Mouse (Mus musculus): ENCODE results near the gene Bmp2k.

Gene Bmp2k

DNA sequence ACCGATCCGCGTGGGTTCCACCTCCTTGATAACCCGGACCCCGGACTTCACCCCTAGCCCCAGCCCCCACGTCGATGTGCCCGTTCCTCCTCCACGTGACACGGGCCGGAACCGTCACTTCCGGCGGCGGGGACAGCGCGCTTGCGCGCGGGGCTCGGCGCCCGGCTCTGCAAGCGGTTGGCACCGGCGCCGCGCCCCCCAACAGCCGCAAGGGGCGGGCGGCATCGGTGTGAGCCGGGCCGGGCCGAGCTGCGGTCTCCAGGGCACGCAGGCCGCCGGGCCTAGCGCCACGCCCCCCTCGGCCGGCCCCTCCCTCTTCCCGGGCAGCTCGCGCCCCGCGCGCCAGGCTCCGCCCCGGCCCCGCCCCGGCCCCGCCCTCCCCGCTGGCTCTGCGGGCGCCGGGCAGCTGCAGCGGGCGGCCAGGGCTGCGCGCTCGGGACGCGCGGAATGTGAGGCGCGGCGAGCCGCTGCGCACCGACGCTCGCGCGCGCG is at the start of gene Bmp2k:
Gene Bmp2k, plus strand, starts transcription at position 380 of the 492 bp plus-strand sequence.
- peak; percentile 36; the same call in 1 of the 2 replicates for TF ChIP-seq GATA4 (IDR thresholded peaks at IDR 0.05; ENCODE audit: insufficient replicate concordance, low read length)

DNA sequence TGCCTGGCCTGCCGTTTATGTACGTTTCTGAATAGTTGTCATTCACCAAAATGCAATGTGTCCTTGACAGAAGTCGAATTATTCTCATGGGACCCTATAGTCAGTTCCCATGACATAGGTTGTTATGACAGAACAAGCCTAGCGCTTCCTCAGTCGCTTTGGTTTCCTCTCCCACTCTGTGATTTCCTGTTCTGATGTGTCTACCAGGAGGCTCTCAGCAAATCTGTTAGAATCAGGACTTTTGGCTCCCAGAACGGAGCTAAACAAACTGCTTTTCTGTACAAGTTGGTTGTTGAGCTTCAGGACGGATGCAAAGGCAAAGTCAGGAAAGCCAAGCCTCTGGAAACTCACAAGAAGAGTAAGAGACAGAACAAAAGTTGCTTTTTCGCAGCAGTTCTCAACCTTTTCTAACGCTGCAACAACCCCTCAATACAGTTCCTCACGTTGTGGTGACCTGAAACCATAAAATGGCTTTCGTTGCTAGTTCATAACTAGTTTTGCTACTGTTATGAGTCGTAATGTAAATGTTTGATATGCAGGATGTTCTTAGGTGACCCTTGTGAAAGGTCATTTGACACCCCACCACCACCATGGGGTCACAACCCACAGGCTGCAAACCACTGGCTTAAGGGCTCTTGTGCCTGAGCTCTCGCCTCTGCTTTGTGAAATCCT is 48.5 kb upstream of the Bmp2k start:
- TF ChIP-seq GATA4 (IDR thresholded peaks at IDR 0.05; ENCODE audit: insufficient replicate concordance, low read length) = no peak

DNA sequence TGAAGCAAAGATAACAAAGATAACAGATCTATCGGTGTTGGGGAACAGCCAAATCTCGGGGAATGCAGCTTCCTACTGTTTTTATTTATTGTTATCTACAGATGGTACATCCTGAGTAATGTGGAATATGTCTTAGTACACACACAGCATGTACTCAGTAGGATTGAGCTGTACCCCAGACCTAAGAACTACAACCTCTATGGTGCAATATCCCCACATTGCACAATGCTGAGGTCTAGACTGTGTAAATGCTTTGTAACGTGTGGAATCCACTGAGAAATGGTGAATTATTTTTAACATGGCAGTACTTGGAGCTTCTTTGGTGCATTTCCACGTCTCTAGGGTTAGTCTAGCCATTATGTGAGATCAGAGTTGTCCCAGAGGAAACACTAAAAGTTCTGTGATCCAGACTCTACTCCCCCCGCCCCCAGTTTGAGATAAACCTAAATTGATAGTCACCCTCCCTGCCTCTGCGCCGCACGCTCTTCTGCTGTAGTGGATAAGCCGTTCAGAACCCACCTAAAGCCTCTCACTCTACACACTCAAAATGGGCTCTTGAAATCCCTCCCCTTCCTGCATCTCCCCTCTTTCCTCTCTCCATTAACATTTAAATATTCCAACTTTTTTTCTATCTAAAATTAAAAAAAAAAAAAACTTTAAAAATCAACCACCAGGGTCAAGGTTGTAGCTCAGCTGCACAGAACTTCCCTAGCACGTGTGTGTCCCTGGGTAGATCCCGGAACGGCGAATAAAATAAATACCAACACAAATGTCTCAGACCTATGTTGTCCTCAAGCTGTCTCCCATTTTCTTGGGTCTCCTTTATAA is 47.4 kb upstream of the Bmp2k start:
- TF ChIP-seq GATA4 (IDR thresholded peaks at IDR 0.05; ENCODE audit: insufficient replicate concordance, low read length) = no peak

DNA sequence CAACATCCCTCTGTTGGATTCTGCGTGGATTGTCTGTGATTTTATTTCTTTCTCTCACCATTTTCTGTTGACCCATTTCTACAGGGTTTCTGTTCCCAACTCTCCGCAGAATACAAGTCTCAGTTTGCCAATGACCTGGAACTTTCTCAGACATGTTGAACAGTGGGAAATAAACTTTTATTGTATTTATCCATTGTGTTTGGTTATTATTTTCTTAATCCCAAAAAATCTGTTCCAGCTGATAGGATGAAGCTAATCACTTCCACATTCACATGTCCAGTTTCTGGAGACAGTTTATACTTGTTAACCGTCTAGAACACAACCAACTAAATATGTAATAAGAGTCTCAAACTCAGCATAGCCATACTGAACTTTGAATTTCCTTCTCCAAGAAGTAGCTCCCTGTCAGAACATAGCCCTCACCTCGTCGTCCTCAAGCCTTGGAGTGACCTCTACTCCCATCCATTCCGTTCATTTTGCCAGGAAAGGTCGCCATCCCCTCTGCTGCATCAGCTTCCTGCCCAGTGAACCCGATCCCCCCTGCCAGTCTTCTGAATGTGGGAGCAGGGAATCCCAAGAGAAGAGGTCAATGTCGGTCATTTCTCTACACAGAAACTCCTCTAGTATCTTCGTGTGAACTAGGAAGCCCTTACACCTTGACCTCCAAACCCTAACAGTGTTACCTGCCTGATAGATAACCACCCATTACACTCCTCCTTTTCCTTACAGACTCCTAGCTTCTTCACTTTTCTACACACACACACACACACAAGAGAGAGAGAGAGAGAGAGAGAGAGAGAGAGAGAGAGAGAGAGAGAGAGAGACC is 46.6 kb upstream of the Bmp2k start:
- TF ChIP-seq GATA4 (IDR thresholded peaks at IDR 0.05; ENCODE audit: insufficient replicate concordance, low read length) = no peak

DNA sequence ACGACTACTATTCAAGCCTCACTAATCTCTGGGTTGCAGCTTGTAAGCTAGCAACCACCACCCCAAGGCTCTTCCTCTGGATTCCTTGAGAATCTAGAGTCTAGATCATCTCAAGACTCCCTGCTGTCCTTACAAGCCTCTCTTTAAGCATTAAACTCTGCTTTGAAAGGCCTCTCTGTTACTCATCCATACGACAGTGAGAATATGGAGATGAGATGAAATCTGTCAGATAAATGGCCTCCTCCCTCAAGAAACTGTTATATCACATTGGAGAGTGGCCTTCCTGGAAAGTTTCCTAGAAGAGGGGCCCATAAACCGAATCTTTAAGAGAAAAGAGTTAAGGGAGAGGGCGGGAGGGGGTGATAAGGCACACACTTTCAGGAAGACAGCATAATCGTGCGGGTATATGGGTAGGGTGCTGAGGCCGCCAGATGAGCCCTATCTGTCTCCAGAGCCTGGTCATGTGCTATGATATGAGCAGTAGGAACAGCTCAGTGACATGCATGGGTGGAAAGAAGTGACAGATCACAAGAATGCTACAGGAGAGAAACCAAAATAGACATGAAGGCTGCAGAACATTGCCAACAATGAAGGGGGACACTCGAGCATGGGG is 45.9 kb upstream of the Bmp2k start:
- no peak for TF ChIP-seq GATA4 (IDR thresholded peaks at IDR 0.05; ENCODE audit: insufficient replicate concordance, low read length)

DNA sequence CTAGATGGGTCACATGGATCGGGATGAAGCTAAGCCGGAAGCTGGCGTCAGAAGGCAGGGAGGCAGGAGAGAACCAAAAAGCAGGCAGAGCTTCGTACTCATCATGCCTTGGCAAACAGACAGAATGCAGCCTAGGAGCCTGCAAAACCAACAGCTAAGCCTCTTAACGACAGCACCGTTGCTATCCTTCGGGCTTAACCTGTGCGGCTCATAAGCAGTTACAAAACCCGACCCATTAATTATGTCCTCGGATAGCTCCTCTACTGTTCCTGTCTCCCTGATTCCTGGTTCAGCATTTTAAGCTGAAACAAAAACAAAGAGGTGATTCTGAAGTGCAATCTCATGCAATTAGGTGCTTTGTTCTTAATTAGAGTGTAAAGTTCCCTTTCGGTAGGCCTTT is 43.4 kb upstream of the Bmp2k start:
- TF ChIP-seq GATA4 (IDR thresholded peaks at IDR 0.05; ENCODE audit: insufficient replicate concordance, low read length) = no peak

DNA sequence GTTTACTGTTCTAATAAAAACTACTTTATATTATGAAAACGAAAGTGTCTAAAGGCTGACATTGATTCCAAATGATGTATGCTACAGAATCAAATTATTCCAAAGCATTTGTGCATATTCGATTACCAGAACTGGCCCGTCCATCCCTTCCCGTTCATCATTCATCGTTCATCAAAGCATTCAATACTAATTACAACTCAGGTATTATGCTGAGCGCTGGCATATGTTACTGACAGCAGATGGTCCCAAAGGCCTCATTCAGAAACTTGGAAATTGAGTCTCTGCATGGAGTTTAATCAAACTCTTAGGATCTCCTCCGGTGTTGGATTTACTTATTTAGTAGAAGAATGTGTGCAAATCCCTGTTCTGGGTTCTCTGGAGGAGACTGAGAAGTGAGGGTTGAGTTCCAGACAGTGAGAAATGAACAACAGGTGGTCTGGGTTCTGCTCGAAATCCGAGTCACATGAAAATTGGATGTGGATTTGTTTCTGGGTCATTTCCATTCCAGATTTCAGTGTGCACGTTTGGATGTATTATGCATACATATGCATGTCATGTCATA is 42.9 kb upstream of the Bmp2k start:
- no peak for TF ChIP-seq GATA4 (IDR thresholded peaks at IDR 0.05; ENCODE audit: insufficient replicate concordance, low read length)

DNA sequence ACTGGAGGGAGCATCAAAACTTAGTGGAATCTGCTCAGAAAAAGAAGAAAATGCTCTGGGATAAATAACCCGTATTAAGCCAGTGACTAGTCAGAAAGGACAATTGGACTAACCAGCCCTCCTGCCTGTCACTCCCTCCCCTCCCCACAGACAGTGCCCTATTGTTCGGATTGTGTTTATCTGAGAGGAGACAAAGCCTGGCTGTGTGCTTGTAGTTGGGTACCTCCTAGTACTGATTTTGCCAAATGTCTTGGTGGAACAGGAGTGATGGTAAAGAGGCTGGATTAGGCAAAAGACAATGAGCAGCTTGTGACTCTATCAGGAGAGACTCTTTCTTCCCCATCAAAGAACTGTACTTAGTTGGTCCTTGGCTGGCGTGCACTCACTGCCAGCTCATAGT is 40.6 kb upstream of the Bmp2k start:
- no peak for TF ChIP-seq GATA4 (IDR thresholded peaks at IDR 0.05; ENCODE audit: insufficient replicate concordance, low read length)

DNA sequence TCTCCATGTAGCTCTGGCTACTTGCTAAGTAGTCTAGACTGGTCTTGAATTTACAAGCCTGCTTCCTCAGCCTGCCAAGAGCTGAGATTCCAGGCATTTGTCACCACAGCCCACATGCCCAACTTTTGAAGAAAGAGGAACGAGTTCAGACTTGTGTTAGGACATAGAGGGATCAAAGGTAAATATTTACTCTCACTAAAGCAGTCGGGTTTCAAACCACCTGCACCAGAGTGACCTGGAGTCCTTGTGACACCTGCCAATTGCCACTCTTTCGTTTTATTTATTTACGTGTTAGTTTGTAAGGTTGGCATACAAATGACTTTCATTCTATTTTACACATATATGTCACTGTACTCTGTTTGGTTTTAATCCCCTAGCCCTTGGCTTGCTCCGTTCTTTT is 36.4 kb upstream of the Bmp2k start:
- no peak for TF ChIP-seq GATA4 (IDR thresholded peaks at IDR 0.05; ENCODE audit: insufficient replicate concordance, low read length)

DNA sequence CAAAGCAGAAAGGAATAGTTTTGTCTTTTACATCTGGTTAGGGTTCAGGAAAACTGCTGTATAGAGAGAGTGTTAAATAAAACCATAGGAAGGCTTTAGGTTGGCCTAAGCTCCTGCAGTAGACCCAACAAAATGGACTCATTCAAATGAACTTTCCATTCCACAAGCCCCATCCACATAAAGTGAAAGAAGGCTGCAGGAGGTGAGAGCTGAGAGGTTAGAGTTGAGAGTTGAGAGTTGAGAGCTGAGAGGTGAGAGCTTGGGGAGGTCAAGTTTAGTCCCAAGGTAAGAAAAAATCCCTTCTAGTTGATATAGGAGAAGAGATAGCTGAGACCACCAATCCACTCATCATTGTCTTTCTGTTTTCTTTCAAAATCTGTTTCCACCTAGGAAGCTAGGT is 35.6 kb upstream of the Bmp2k start:
- TF ChIP-seq GATA4 (IDR thresholded peaks at IDR 0.05; ENCODE audit: insufficient replicate concordance, low read length) = no peak

DNA sequence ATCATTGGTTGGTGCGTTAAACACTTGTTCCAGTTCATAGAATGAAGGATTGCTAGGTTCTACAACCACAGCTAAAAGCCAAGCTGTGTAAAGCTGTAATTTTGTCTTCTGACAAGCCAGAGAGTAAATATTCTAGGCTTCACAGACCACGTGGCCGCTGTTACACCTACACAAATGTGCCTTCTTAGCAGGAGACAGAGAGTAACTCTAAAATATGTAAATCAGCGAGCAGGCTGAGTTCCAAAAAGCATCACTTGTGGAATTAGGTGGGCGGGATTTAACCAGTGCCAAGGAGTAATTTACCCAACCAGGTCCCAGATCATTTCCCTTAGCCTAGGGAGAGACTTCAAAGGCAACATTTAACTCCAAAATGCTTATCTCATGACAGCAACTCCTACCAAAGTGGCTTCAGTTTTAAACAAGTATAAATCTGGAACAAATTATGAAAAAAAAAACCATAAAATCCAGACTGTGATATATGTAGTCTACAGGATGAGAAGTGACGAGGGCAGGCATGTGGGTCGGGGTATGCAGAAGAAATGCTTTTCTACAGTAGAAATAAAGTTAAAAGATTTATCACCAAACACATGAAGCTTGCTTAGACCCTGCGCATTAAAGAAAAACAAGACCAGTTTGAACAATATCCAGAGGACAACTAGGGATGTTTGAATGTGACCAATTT is 35.1 kb upstream of the Bmp2k start:
- no peak for TF ChIP-seq GATA4 (IDR thresholded peaks at IDR 0.05; ENCODE audit: insufficient replicate concordance, low read length)

DNA sequence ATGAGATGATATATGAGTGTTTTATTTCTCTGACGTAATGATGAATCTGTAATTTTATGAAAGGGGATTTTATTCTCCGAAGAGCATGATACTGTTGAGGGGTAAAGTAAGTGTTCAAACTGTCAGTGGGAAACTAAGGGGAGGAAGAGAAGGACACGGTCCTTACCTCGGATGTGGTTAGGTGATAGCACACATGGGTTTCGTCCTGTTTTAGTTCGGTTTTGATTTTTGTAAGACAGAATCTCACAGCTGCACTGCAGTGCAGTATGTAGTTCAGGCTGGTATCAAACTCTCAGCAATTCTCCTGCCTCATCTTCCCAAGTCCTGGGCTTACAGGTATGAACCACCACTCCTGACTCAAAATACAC is 34.6 kb upstream of the Bmp2k start:
- no peak for TF ChIP-seq GATA4 (IDR thresholded peaks at IDR 0.05; ENCODE audit: insufficient replicate concordance, low read length)

DNA sequence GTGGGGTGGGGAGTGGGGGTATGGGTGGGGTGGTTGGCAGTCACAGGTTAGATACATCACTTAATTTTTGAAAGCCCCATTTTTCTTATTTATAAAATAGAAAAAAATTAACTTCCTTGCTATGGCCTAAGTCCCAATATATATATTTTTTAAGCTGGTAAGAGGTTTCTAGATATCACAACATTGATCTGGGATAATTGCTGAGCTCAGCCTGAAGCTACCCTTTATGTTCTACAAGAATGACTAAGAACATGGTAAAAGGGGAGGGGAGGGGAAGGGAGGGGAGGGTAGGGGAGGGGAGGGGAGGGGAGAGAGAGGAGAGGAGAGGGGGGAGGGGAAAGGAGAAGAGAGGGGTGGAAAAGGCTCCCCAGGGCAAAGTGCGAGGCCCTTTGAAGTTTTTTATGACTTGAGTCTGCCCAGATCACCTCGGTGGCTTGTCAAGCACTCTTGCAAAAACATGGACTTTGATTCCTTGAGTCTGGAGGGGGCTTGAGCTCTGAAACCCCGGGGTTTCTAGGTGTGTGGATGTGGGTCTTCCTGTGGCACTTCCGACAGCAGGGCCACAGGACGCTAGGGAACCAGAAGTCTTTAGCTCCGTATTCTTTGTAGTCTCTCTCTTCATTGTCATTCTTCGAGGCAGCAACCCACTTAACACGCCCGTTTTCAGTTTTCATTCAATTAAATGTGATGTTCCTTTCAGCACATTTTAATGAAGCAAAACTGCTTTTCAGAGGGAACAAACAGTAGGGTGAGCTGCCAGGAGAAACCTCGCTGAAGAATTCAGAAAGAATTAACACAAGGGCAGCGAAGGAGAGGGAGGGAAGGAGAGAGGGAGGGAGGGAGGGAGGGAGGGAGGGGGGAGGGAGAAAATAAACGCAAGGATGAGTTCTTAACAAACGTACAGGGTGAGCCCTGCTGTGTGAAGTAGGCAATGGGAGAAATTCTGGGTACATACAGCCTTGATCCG is 33.1 kb upstream of the Bmp2k start:
- no peak for TF ChIP-seq GATA4 (IDR thresholded peaks at IDR 0.05; ENCODE audit: insufficient replicate concordance, low read length)
